Mouse (Mus musculus) left cerebral cortex, postnatal 36 days (tissue): ENCODE measurements around the gene Klc3. TPM values are rescaled to one million over a fixed set of nuclear protein-coding genes. Genes with fewer than 3 reads are reported as not detected.

Source experiments
- DNase-seq, 2 experiments: peaks; one replicate each; pipeline ENCODE4 v3.0.0; 2021 to 2022; ENCODE audit warnings: low spot score in 2 of 2, mixed read lengths in 1 of 2
- intact Hi-C: fragments of 180-260 bp; cut with DNase I; formaldehyde crosslinking; loops from one replicate; pipeline ENCODE4 v1.15.1; 2025
- microRNA-seq: library from miRNA; unstranded; fragments of <30 nt; microRNA quantifications from one replicate; pipeline ENCODE4 v1.2.0, GENCODE M21; 2022
- total RNA-seq, 2 experiments: library from RNA; stranded (reverse); gene quantifications; 2 replicates each; pipeline ENCODE4 v1.2.3; 2021

Klc3 gene
- total RNA-seq, 2 experiments from 2014 or later = 2.6 to 3.3 TPM

- peak; percentile 43 to 49 for DNase-seq
- intact Hi-C loops = no loop called here
Observed at GRCm38 (mm10) chr7:19363881-19364280, 40.0 kb downstream of the Klc3 start.

- intact Hi-C loops = no loop called here
- no peak for DNase-seq
Observed at GRCm38 (mm10) chr7:19362276-19362675, 41.6 kb downstream of the Klc3 start.

DNA sequence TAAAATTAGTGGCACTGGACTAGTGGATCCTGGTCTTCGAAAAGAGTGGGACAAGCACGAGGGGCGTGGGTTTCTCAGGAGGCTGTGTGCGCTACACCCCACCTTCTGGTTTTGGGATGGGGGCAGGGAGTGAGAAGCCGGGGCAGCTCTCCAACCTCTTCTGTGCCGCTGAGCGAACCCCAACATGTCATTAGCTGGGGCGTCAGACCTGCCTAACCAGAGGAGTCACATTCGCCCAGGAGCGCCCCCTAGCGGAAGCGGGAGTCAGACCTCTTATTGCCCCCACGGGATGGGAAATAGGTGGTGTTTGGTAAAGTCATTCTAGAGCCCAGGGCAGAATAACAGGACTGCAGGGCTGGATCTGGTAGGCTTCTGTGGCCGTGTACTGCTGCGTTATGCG, 42.2 kb downstream of the Klc3 start:
- intact Hi-C loops = no loop called here
- peak; percentile 64 to 66 for DNase-seq

DNA sequence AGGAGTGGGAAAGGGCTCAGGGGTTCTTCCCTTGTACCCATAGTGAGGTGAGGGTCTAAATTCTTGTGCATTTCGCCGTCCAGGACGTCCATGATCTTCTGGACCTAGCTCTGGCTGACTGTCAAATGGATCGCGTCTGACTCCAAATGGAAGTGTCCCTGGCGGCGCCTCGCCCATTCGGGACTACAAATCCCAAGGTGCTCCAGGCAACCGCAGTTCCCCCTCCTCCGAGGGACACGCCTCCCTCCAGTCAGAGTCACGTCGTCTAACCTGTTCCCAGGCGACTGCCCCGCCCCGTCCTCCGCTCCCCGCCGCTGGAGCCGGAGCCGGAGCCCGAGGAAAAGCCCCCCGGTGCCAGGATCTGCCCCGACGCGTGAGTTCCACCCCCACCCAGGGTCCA, 43.0 kb downstream of the Klc3 start:
- DNase-seq = peak; percentile 89 to 93
- intact Hi-C loops = no loop called here

DNA sequence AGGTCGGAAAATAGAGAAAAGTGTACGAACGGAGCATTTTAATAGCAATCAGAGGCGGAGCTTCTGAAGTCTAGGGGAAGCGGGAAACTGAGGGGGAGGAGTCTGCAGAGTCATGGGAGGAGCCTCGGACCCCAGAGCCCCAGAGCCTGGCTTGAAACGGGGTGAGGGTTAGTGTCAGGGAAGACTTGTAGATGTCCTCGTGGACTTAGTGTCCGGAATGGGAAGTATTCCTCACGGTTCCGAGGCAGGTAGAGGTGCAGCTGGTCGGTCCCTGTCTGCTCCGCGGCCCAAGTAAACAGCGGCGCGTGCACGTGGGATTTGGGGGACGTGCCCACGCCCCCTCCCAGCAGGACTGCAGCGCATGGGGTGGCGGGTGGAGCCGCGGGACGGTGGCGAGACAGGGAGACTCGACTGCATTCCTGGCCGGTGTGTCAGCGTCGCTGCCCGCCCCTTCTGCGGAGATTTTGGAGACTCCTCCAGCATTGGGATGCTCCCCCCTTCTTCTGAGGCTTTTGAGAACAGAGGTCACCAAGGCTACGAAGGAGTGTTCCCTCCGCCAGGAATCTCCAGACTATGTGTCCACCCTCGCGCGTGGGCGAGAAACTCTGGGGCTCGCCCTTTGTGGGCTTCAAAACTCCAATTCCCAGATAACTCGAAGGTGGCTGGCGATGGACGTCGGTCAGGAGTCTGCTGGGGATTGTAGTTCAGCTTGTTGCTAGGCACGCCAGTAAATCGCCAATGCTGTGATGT, 43.8 kb downstream of the Klc3 start:
- DNase-seq = peak; percentile 74 to 75
- intact Hi-C loops = no loop called here

- intact Hi-C loops = no loop called here
- peak; percentile 91 to 92 for DNase-seq
Observed at GRCm38 (mm10) chr7:19359299-19359891, 44.5 kb downstream of the Klc3 start, which contains the start of the genes Cd3eap and Ppp1r13l. Cd3eap (minus strand) TSS chr7:19359483. Ppp1r13l (plus strand) TSS chr7:19359749.

DNA sequence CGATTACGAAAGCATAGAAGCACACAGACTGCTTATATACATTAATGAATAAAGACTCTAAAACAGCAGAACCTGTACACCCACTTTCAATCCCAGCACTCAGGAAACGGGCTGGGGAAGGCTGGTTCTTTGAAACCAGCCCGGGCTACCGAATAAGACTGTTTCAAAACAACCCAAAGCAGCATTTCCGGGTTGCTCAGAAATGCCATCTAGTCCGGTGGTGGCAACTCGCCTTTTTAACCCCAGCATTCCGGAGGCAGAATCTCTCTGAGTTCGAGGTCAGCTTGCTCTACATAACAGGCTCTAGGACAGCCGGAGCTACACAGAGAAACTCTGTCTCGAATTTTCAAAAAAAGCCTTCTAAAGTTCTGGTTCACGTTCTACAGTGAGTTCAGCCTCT, 45.3 kb downstream of the Klc3 start:
- intact Hi-C loops = no loop called here
- DNase-seq = no peak

GRCm38 (mm10) chr7:19357381-19358375, 46.2 kb downstream of the Klc3 start:
- intact Hi-C loops = no loop called here
- DNase-seq = no peak

DNA sequence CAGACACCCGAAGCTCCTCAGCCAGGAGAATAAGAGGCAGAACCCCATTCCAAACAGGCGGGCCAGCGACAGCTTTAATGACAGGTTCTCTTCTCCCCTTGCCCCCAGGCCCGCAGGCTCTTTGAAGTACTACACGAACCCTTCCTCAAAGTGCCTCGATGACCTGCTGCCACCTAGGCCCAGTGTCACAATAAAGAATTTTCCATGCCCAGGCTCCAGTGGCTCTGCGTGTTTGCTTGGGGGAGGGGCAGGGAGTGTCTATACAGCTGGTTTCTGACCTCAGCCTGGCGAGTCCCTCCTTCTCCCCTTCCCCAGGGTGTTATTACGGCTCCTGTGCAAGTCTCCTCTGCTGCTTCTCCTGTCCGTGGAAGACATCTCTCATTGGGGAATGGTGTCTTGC, 47.6 kb downstream of the Klc3 start:
- DNase-seq = no peak

DNA sequence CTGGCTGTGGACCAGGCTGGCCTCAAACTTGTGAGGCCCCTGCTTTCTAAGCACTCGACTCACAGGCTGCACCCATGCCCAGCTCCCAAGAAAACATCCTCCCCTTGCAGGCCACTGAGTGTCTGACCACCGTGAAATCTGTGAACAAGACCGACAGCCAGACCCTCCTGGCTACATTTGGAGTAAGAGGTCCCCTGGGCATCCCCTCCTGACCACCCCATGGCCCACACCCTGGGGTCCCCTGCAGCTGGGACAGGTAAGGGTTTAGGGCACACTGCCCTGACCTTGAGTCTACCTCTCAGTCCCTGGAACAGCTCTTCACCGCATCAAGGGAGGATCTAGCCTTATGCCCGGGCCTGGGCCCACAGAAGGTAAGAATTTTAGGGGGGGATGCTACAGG, 48.9 kb downstream of the Klc3 start:
- DNase-seq = no peak
- intact Hi-C loops = no loop called here

More for the DNA sequence above, 47.6 kb downstream of the Klc3 start:
- intact Hi-C loops = no loop called here

GRCm38 (mm10) chr7:19350221-19350620, 53.7 kb downstream of the Klc3 start:
- DNase-seq = no peak
- intact Hi-C loops = no loop called here

DNA sequence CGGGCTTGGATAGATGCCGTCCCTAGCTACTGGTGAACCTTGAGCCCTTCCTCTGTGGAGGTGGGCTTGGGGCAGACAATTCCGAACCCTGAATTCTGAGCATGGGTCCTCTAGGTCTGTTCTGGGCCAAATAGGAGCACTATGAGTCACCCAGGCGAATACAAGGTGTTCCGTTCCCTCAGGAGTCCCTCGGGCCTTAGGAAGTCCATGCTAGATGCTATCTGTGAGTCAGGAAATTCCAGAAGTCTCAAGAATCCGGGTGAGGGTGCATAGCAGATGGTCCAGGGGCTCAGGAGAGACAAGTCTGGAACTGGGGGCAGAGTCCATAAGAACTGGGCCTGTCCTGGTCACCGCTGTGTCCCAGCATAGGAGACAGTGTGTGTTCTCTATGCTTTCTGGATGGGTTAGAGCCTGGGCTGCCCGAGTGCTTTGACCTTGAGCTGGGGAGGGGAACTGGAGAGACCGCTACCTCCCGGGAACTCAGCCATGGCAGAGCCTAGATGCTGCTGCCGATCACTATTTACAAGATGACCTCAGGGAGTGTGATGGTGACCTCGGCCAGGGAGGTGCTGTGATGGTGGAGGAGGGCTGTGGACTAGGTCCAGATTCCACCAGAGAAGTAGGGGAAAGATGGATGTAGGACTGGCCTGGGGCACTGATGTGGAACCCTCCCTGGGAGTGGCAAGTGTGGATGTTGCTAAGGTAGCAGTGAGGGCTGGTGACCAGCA, 54.6 kb downstream of the Klc3 start:
- intact Hi-C loops = no loop called here
- DNase-seq = no peak

DNA sequence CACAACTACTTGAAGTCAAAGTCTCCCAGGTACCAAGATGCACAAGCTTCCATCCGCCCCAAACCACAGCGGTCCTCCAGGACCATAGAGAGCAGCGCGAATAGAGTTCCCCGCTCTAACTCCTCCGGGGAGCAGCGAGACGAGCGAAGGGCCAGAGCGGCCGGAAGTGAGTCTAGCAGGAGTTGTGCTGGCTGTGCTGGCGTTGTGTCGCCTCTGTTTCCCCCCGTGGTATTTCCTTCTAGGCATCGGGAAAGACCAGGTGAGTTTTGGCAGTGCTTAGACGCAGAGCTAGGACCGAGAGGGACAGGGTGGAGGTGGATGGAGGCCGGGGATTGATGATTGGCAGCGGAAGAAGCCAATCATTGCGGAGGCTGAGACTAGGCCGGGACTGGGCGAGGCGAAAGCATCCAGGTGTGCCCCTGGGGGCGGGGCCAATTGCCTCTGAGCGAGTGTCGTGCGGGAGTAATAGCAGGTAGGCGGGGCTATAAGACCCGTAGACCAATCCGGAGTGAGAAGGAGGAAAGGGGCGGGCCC, 58.9 kb downstream of the Klc3 start:
- peak; percentile 94 to 95 for DNase-seq
- intact Hi-C loops = loop anchor here (5.0 kb wide), 2 partner anchors 108 to 168 kb away; partner anchors contain the start of gene Eml2

Small RNA genes within 50 kb of the gene (microRNA-seq; reads per million reads assigned to microRNA genes)
- not detected for gene Mir343

Other genes starting within 250 kb of the Klc3 start
- 1 to 10 TPM in 1 of 2 experiments, under 1 TPM in 1; 0.89 to 2.6 TPM for gene Gipr, start 238.0 kb downstream of the Klc3 start, total RNA-seq
- 100 to 1,000 TPM; 124 to 156 TPM for gene Eml2, start 227.7 kb downstream of the Klc3 start, total RNA-seq
- gene Gpr4, start 191.6 kb downstream of the Klc3 start, total RNA-seq = 1 to 10 TPM; 2.1 to 4.6 TPM
- gene Opa3, start 175.8 kb downstream of the Klc3 start, total RNA-seq = 10 to 100 TPM; 41.0 to 45.7 TPM
- 10 to 100 TPM; 11.2 to 13.5 TPM for gene Vasp, start 132.3 kb downstream of the Klc3 start, total RNA-seq
- not detected for gene Ppm1n, start 124.0 kb downstream of the Klc3 start, total RNA-seq
- 100 to 1,000 TPM in 1 of 2 experiments, 10 to 100 TPM in 1; 98.6 to 121 TPM for gene Rtn2, start 121.5 kb downstream of the Klc3 start, total RNA-seq
- gene Fosb, start 94.1 kb downstream of the Klc3 start, total RNA-seq = 10 to 100 TPM; 20.6 to 22.5 TPM
- 10 to 100 TPM; 35.6 to 41.8 TPM for gene Ercc1, start 59.3 kb downstream of the Klc3 start, total RNA-seq
- gene Cd3eap, start 44.6 kb downstream of the Klc3 start, total RNA-seq = 10 to 100 TPM; 17.3 to 17.6 TPM
- 1 to 10 TPM; 5.1 to 7.9 TPM for gene Ppp1r13l, start 44.4 kb downstream of the Klc3 start, total RNA-seq
- gene Ercc2, start 22.1 kb downstream of the Klc3 start, total RNA-seq = 10 to 100 TPM; 26.1 to 40.0 TPM
- gene Ckm, start 672 bp upstream of the Klc3 start, total RNA-seq = under 1 TPM; 0.35 to 0.41 TPM
- 10 to 100 TPM; 76.8 to 77.7 TPM for gene Mark4, start 54.7 kb upstream of the Klc3 start, total RNA-seq
- gene Exoc3l2, start 59.2 kb upstream of the Klc3 start, total RNA-seq = under 1 TPM; 0.23 to 0.52 TPM
- 1 to 10 TPM; 6.8 to 7.2 TPM for gene Bloc1s3, start 104.3 kb upstream of the Klc3 start, total RNA-seq
- 10 to 100 TPM; 18.2 to 19.5 TPM for gene Trappc6a, start 104.3 kb upstream of the Klc3 start, total RNA-seq
- under 1 TPM; 0.68 to 0.94 TPM for gene Nkpd1, start 113.7 kb upstream of the Klc3 start, total RNA-seq
- gene Ppp1r37, start 159.0 kb upstream of the Klc3 start, total RNA-seq = 100 to 1,000 TPM; 135 to 140 TPM
- 1 to 10 TPM; 1.2 to 1.3 TPM for gene Zfp296, start 173.2 kb upstream of the Klc3 start, total RNA-seq
- gene Gemin7, start 173.5 kb upstream of the Klc3 start, total RNA-seq = 10 to 100 TPM; 52.6 to 54.1 TPM
- 100 to 1,000 TPM in 1 of 2 experiments, 10 to 100 TPM in 1; 65.1 to 110 TPM for gene Clasrp, start 200.4 kb upstream of the Klc3 start, total RNA-seq
- 1 to 10 TPM; 4.6 to 6.7 TPM for gene Relb, start 225.3 kb upstream of the Klc3 start, total RNA-seq